Mouse (Mus musculus): ENCODE measurements around the gene Bcorl1. TPM values are rescaled to one million over a fixed set of nuclear protein-coding genes. Genes with fewer than 3 reads are reported as not detected.
A peak's percentile ranks its signal among the peaks of the same experiment; 100 is the strongest.

The Bcorl1 gene
- polyA plus RNA-seq, 1 experiment from 2014 or later = 8.0 TPM

DNA sequence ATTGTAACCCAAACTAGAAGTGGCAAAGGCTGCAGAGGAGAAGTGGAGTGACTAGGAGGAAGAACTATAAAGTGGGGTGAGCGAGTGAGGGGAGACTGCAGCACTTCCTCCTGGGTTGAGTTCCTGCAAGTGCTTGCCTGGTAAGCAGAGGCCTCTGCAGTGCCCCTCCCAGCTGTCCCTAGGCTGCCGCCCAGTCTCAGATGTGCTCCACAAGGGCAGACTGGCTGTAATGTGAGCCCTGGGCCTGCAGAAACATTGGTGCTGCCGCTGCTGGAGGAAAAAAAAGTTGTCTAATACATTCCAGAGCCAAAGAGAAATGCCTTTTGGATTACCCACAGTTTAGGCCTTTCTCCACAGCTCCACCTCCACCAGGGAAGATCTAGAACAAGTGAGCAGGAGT lies 64.0 kb downstream of the Bcorl1 start:
- no peaks in the 10 kb centered on the region for H3K9me3 ChIP-seq (replicated peaks)
- H3K36me3 ChIP-seq = peaks cover 51% of the 10 kb centered on the region
- WGBS = 47% methylated on average over 3 of the region's 3 CpGs
- no peaks in the 10 kb centered on the region for H3K27me3 ChIP-seq
- H3K27ac ChIP-seq = no peak overlapping the region
- ATAC-seq (ENCODE audit: low FRiP score) = no peak
- H3K4me2 ChIP-seq (replicated peaks) = no peak overlapping the region
- no peak overlapping the region for H3K9ac ChIP-seq
- H3K4me3 ChIP-seq = no peak overlapping the region
- no peaks in the 10 kb centered on the region for H3K4me1 ChIP-seq

DNA sequence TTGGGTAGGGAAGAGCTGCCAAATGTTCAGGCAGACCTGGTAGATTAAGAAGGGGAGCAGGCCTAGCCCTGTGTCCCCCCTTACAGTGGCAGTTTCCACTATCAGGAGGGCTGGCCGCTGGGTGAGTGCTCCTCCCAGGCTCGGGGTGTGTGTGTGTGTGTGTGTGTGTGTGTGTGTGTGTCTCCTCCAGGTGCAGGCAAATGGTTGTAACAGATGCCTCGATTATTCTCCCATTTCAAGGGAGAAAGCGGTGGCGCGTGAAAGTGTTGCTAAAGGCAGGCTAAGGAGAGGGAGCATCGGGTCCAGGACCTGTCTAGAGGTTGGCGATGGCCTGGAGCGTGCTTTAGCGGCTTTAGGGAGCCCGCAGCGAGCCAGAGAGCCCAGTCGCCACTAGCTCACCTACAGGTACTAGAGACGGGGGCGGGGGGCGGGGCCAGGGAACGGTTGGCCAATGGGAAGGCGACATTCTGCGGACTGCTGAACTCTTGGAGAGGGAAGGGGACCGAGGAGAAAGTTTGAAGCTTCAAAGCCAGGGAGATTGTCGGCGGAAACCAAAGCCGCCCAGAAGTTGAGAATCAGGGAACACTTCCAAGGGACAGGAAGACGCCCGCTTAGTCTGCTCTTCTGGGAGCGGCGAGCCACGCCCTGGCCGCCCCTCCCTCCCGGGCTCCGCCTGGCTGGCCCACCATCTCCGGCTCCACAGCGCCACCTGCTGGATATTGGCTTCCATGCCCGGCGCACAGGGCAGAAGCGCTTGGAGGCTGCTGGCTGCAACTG lies 68.6 kb downstream of the Bcorl1 start:
- H3K4me2 ChIP-seq (replicated peaks) = peak overlapping the region; percentile 48
- no peak overlapping the region for H3K27ac ChIP-seq
- H3K27me3 ChIP-seq = no peaks in the 10 kb centered on the region
- 0 out of 2 replicates have a peak, but pooled peaks cover 14% of the 10 kb centered on the region for H3K36me3 ChIP-seq
- 16% methylated on average over 36 of the region's 36 CpGs for WGBS
- peak; percentile 89 for ATAC-seq (ENCODE audit: low FRiP score)
- no peaks in the 10 kb centered on the region for H3K4me1 ChIP-seq
- H3K9ac ChIP-seq = no peak overlapping the region
- H3K4me3 ChIP-seq = peak overlapping the region; percentile 38
- H3K9me3 ChIP-seq (replicated peaks) = no peaks in the 10 kb centered on the region

GRCm38 (mm10) chrX:48410388-48410776 lies 69.2 kb downstream of the Bcorl1 start:
- H3K36me3 ChIP-seq = 0 out of 2 replicates have a peak, but pooled peaks cover 14% of the 10 kb centered on the region
- peak overlapping the region; percentile 38; the same call in 1 of the 2 replicates for H3K4me3 ChIP-seq
- no peak overlapping the region for H3K27ac ChIP-seq
- H3K4me2 ChIP-seq (replicated peaks) = peak overlapping the region; percentile 48; the same call in 1 of the 2 replicates
- H3K4me1 ChIP-seq = no peaks in the 10 kb centered on the region
- WGBS = 32% methylated on average over 7 of the region's 7 CpGs
- no peak for ATAC-seq (ENCODE audit: low FRiP score)
- H3K9ac ChIP-seq = no peak overlapping the region
- no peaks in the 10 kb centered on the region for H3K27me3 ChIP-seq
- H3K9me3 ChIP-seq (replicated peaks) = no peaks in the 10 kb centered on the region

DNA sequence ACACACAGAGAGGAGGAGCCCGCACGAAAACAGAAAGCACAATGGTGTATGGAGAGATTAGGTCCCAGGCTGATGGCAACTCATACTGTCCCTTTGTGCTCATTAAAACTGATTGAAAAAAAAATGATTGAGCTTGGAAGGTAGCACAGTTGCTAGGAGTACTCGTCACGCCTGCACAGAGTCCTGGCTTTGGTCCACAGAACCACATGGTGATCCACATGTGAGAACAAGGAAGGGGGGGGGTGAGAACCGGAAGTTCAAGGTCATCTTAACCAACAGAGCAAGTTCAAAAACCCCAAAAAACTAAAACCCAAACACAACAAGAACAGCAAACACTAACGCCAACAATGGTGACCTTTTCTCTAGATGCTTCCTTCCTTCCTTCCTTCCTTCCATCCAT lies 71.5 kb downstream of the Bcorl1 start:
- H3K4me3 ChIP-seq = no peak overlapping the region
- no peaks in the 10 kb centered on the region for H3K36me3 ChIP-seq
- no peak overlapping the region for H3K4me2 ChIP-seq (replicated peaks)
- ATAC-seq (ENCODE audit: low FRiP score) = no peak
- no peaks in the 10 kb centered on the region for H3K9me3 ChIP-seq (replicated peaks)
- no peaks in the 10 kb centered on the region for H3K4me1 ChIP-seq
- H3K27me3 ChIP-seq = no peaks in the 10 kb centered on the region
- 83% methylated on average over 6 of the region's 6 CpGs for WGBS
- no peak overlapping the region for H3K27ac ChIP-seq
- H3K9ac ChIP-seq = no peak overlapping the region

DNA sequence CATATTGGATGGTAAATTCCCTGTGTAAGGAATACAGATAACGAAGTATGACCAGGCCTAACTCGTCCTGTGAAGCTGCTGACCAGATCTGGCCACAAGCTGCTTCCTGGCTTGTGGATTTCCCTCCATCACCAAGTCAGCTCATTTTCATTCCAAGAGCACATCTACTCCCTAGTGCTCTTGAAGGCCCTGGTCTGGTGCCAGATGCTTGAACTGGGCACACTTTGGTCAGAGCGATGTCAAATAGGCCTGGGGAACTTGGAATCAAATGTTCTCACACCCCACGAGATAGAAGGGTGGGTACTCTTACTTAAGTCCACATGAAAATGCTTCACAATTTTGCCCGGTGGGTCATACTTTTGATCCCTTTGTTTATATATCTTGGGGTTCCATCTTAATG lies 73.1 kb downstream of the Bcorl1 start:
- WGBS = 87% methylated on average over 5 of the region's 5 CpGs
- H3K4me1 ChIP-seq = no peaks in the 10 kb centered on the region
- H3K36me3 ChIP-seq = no peaks in the 10 kb centered on the region
- no peak overlapping the region for H3K27ac ChIP-seq
- no peak for ATAC-seq (ENCODE audit: low FRiP score)
- H3K27me3 ChIP-seq = no peaks in the 10 kb centered on the region
- no peak overlapping the region for H3K4me2 ChIP-seq (replicated peaks)
- no peak overlapping the region for H3K4me3 ChIP-seq
- H3K9ac ChIP-seq = no peak overlapping the region
- no peaks in the 10 kb centered on the region for H3K9me3 ChIP-seq (replicated peaks)

GRCm38 (mm10) chrX:48418417-48418816 lies 77.3 kb downstream of the Bcorl1 start:
- WGBS = 89% methylated on average over 2 of the region's 2 CpGs
- no peaks in the 10 kb centered on the region for H3K9me3 ChIP-seq (replicated peaks)
- no peaks in the 10 kb centered on the region for H3K27me3 ChIP-seq
- no peaks in the 10 kb centered on the region for H3K4me1 ChIP-seq
- H3K36me3 ChIP-seq = no peaks in the 10 kb centered on the region
- ATAC-seq (ENCODE audit: low FRiP score) = no peak
- H3K9ac ChIP-seq = no peak overlapping the region
- H3K4me3 ChIP-seq = no peak overlapping the region
- no peak overlapping the region for H3K4me2 ChIP-seq (replicated peaks)
- no peak overlapping the region for H3K27ac ChIP-seq

- H3K4me1 ChIP-seq = no peaks in the 10 kb centered on the region
- no peak overlapping the region for H3K4me3 ChIP-seq
- H3K9me3 ChIP-seq (replicated peaks) = no peaks in the 10 kb centered on the region
- H3K27ac ChIP-seq = no peak overlapping the region
- no peaks in the 10 kb centered on the region for H3K27me3 ChIP-seq
- H3K36me3 ChIP-seq = no peaks in the 10 kb centered on the region
- H3K9ac ChIP-seq = no peak overlapping the region
- WGBS = 31% methylated on average over 4 of the region's 4 CpGs
- no peak overlapping the region for H3K4me2 ChIP-seq (replicated peaks)
- ATAC-seq (ENCODE audit: low FRiP score) = no peak
Measured at GRCm38 (mm10) chrX:48422986-48423385, 81.8 kb downstream of the Bcorl1 start.

DNA sequence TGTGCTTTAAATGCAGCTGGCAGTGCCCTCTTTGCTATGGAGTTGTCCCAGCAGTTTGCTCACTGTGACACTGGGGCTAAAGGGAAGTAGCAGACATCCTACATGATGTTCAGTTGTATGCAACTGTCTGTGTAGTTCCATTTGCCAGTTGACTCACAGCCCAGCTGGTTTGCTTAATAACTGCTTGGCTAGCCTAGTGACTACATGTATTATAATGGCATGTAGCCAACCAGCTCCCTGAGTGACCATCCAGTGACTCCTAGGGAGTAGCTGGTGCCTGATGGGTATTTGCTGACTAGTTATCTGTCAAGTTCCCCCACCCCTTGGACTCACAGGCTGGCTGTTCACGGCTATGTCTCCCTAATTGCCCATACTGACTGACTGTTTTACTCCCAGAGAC lies 82.5 kb downstream of the Bcorl1 start:
- Histone ChIP-seq H3K9me3 (replicated peaks) (no peaks in the 10 kb centered on the region), H3K9ac (no peak overlapping the region), H3K27ac (no peak overlapping the region), H3K4me1 (no peaks in the 10 kb centered on the region), H3K4me2 (replicated peaks) (no peak overlapping the region), H3K36me3 (no peaks in the 10 kb centered on the region), H3K4me3 (no peak overlapping the region), H3K27me3 (no peaks in the 10 kb centered on the region)
- no peak for ATAC-seq (ENCODE audit: low FRiP score)
- 83% methylated on average over 1 of the region's 1 CpGs for WGBS

GRCm38 (mm10) chrX:48424583-48424982 lies 83.4 kb downstream of the Bcorl1 start:
- Histone ChIP-seq H3K4me1 (no peaks in the 10 kb centered on the region; the same call in 1 of the 2 replicates), H3K4me2 (replicated peaks) (no peak overlapping the region), H3K9ac (no peak overlapping the region), H3K27me3 (no peaks in the 10 kb centered on the region), H3K36me3 (no peaks in the 10 kb centered on the region), H3K27ac (no peak overlapping the region), H3K9me3 (replicated peaks) (no peaks in the 10 kb centered on the region), H3K4me3 (no peak overlapping the region)
- WGBS = 40% methylated on average over 3 of the region's 3 CpGs
- ATAC-seq (ENCODE audit: low FRiP score) = no peak

DNA sequence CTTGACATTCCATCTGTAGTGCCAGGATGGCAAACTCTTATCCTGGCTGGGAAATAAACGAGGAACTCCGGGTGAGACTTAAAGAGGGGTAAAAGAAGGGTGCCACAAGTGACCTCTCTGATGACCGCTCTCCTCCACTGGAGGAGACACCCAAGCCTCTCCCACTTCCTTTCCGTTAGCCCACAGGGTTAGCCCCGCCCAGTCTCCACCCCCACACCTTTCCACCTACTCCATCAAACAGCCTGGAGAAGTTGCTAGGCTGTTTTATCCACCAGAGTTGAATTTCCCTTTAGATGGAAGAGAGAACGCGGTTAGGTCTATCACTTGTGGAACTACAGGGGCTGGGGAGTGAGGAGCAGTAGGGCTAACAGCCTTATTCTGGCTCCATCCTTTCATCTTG lies 84.1 kb downstream of the Bcorl1 start:
- H3K27me3 ChIP-seq = no peaks in the 10 kb centered on the region
- no peak overlapping the region for H3K27ac ChIP-seq
- no peak overlapping the region for H3K9ac ChIP-seq
- no peak for ATAC-seq (ENCODE audit: low FRiP score)
- H3K4me3 ChIP-seq = no peak overlapping the region
- no peaks in the 10 kb centered on the region for H3K9me3 ChIP-seq (replicated peaks)
- WGBS = 77% methylated on average over 7 of the region's 7 CpGs
- H3K4me2 ChIP-seq (replicated peaks) = no peak overlapping the region
- H3K4me1 ChIP-seq = no peaks in the 10 kb centered on the region; the same call in 1 of the 2 replicates
- H3K36me3 ChIP-seq = no peaks in the 10 kb centered on the region

DNA sequence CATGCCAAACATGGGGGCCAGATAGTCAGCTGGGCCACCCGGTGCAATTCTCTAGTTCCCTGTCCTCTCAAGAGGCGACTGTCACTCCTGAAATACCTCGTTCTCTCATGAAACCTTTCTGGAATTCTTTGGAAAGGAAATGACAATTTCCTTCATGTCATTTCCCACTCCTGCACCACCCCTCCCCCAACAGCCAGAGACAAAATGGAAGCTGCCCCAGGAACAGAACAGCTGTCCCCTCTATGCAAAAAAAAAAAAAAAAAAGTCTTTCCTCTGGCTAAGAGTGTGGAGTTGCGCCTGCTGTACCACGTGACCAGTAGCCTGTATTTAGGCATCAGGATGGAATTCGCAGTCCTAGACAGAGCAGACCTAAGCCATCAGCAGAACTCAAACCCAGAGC lies 87.1 kb downstream of the Bcorl1 start:
- Histone ChIP-seq H3K9ac (no peak overlapping the region), H3K27me3 (no peaks in the 10 kb centered on the region), H3K4me2 (replicated peaks) (no peak overlapping the region), H3K4me3 (no peak overlapping the region), H3K9me3 (replicated peaks) (no peaks in the 10 kb centered on the region), H3K27ac (no peak overlapping the region), H3K36me3 (no peaks in the 10 kb centered on the region), H3K4me1 (no peaks in the 10 kb centered on the region; the same call in 1 of the 2 replicates)
- ATAC-seq (ENCODE audit: low FRiP score) = no peak
- 89% methylated on average over 6 of the region's 6 CpGs for WGBS

DNA sequence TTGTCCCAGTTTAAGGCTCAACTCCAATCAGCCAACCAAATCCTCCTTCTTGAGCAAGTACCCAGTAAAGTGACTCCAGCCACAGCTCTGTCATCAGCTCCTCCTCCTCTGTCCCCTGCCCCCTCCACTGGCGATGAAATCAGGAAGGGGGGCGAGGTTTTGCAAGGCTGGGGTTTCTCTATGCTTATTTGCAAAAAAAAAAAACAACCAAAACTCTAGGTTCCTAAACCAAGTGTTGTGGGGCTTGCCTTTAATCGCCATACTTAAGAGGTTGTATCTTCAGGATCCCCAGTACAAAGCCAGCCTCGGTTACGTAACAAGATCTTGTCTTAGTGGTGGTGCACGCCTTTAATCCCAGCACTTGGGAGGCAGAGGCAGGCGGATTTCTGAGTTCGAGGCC lies 87.5 kb downstream of the Bcorl1 start:
- H3K4me1 ChIP-seq = no peaks in the 10 kb centered on the region; the same call in 1 of the 2 replicates
- no peaks in the 10 kb centered on the region for H3K36me3 ChIP-seq
- H3K4me2 ChIP-seq (replicated peaks) = no peak overlapping the region
- no peaks in the 10 kb centered on the region for H3K27me3 ChIP-seq
- WGBS = 85% methylated on average over 8 of the region's 8 CpGs
- ATAC-seq (ENCODE audit: low FRiP score) = no peak
- H3K27ac ChIP-seq = no peak overlapping the region
- no peak overlapping the region for H3K9ac ChIP-seq
- H3K4me3 ChIP-seq = no peak overlapping the region
- no peaks in the 10 kb centered on the region for H3K9me3 ChIP-seq (replicated peaks)

DNA sequence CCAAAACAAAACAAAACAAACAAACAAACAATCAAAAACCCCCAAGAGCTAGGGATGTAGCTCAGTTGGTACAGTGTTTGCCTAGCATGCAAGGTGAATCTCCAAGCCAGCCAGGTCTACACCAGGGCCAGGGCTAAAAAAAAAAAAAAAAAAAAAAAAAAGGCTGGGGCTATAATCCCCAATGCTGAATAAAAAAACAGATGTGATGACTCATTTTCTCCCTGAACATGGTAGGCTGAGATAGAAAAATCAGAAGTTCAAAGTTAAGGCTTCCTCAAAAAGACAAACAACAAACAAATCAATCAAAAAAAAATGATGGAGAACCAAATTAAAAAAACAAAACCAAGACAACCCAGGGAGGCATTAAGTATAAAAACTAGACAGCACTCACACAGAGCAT lies 87.9 kb downstream of the Bcorl1 start:
- ATAC-seq (ENCODE audit: low FRiP score) = no peak

More for the DNA sequence above, 87.9 kb downstream of the Bcorl1 start:
- H3K4me2 ChIP-seq (replicated peaks) = no peak overlapping the region
- no peak overlapping the region for H3K4me3 ChIP-seq
- no peaks in the 10 kb centered on the region; the same call in 1 of the 2 replicates for H3K4me1 ChIP-seq
- no peak overlapping the region for H3K9ac ChIP-seq
- no peak overlapping the region for H3K27ac ChIP-seq
- no peaks in the 10 kb centered on the region for H3K9me3 ChIP-seq (replicated peaks)
- H3K27me3 ChIP-seq = no peaks in the 10 kb centered on the region
- H3K36me3 ChIP-seq = no peaks in the 10 kb centered on the region

All from hindbrain, embryonic 12.5 days (tissue).